Mouse (Mus musculus): ENCODE results near the gene Krt24. TPM values are rescaled to one million over a fixed set of nuclear protein-coding genes. Genes with fewer than 3 reads are reported as not detected.

Krt24 gene
- total and polyA plus RNA-seq, 3 experiments = not detected

DNA sequence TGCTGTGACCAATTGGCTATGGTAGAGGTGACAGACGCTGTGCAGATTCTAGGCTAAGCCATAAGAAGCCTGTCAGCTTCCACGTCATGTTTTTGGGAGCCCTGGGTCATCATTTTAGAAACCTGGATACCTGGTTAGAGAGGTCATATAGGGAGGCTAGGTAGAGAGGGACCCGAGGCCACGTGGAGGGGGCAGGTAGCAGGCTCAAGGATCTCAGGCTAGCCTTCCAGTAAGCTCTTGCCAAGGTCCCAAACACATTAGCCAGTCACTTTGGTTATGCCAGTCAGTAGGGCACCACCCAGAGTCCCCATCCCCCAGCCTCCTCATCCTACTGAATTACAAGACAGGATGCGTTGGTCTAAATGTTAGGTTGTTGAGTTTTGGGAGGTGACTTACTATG, 43.0 kb downstream of the Krt24 start:
- TF ChIP-seq GATA2 (IDR thresholded peaks at IDR 0.05; ENCODE audit: borderline replicate concordance, low read depth, low read length) (no peak), CTCF (IDR thresholded peaks at IDR 0.05; ENCODE audit: low read depth, low read length) (no peak), POLR2AphosphoS5 (IDR thresholded peaks at IDR 0.05; ENCODE audit: insufficient replicate concordance, low read depth, low read length) (no peak), GATA1 (IDR thresholded peaks at IDR 0.05; ENCODE audit: borderline replicate concordance, low read length) (no peak), TAL1 (conservative IDR thresholded peaks at IDR 0.05; ENCODE audit: low read depth, low read length) (no peak)
- ATAC-seq (ENCODE audit: extremely low read depth, insufficient number of reproducible peaks, low FRiP score, poor library complexity, severe bottlenecking) (no peak), DNase-seq (ENCODE audit: low spot score) (no peak)
- H3K9me3 ChIP-seq (replicated peaks) = no peaks in the 10 kb centered on the region
- H3K27me3 ChIP-seq (ENCODE audit: insufficient read depth, low read length) = peaks cover 25% of the 10 kb centered on the region
- peaks cover 3% of the 10 kb centered on the region; the same call in 1 of the 2 replicates for H3K4me1 ChIP-seq (ENCODE audit: insufficient read depth, low read depth, low read length)
- no peak overlapping the region for H3K4me3 ChIP-seq (ENCODE audit: low read depth, low read length)
- no peaks in the 10 kb centered on the region for H3K36me3 ChIP-seq (replicated peaks)

DNA sequence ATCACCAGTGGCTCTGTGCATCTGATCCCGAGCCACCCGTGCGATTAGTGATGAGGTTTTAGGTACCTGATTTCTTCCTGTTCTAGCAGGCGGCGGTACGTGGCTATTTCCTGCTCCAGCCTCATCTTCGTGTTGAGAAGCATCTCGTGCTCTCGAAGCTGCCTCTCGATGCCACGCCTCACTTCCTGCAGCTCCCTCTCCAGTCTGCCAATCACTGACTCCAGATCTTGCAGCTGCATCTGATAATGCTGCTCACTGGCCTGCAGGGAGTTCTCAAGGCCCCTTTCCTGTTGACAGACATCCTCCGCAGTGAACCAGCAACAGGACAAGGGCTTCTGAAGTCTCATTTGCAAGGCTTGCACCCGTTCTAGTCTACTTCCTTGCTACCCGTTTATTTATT, 46.6 kb downstream of the Krt24 start:
- ATAC-seq (ENCODE audit: extremely low read depth, insufficient number of reproducible peaks, low FRiP score, poor library complexity, severe bottlenecking) (no peak), DNase-seq (ENCODE audit: low spot score) (no peak)
- Histone ChIP-seq H3K27me3 (ENCODE audit: insufficient read depth, low read length) (peaks cover 18% of the 10 kb centered on the region), H3K4me1 (ENCODE audit: insufficient read depth, low read depth, low read length) (peaks cover 3% of the 10 kb centered on the region; the same call in 1 of the 2 replicates), H3K36me3 (replicated peaks) (no peaks in the 10 kb centered on the region), H3K4me3 (ENCODE audit: low read depth, low read length) (no peak overlapping the region), H3K9me3 (replicated peaks) (no peaks in the 10 kb centered on the region)
- TF ChIP-seq GATA1 (IDR thresholded peaks at IDR 0.05; ENCODE audit: borderline replicate concordance, low read length) (no peak), CTCF (IDR thresholded peaks at IDR 0.05; ENCODE audit: low read depth, low read length) (no peak), POLR2AphosphoS5 (IDR thresholded peaks at IDR 0.05; ENCODE audit: insufficient replicate concordance, low read depth, low read length) (no peak), GATA2 (IDR thresholded peaks at IDR 0.05; ENCODE audit: borderline replicate concordance, low read depth, low read length) (no peak), TAL1 (conservative IDR thresholded peaks at IDR 0.05; ENCODE audit: low read depth, low read length) (no peak)

DNA sequence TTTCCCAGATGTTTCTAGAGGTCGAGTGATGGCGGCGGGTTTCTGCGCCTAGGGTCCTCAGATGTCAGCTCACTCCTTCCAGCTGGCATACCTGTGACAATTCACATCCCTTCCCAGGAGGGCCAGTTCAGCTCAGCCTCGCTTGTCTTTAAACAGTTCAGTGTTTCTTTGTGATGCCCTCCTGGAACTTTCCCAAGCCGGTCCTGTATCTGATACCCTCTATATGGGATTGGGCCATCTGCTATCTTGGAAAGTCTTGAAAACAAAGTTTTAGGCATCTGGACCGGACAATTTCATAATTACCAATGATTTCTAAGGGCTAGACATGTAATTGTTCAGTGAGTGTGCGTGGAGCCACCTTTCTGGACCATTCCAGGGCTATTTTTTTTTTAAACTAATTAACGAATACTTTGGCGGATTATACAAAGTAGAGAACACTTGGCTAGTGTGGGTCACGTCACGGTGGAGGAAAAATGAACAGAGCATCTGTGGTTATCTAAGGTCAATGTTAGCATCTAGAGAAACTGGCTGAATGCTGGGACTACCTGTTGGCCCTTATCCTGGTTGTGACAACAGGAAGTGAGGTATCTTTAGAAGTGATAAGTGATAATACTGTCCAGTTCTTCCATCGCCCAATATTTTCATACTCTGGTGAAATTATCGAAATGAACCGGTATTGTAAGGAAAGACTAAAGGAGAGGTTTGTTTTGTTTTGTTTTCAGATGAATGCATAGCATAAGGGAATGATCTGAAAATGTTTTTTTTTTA, 53.8 kb downstream of the Krt24 start:
- DNase-seq (ENCODE audit: low spot score) = no peak
- ATAC-seq (ENCODE audit: extremely low read depth, insufficient number of reproducible peaks, low FRiP score, poor library complexity, severe bottlenecking) = no peak

DNA sequence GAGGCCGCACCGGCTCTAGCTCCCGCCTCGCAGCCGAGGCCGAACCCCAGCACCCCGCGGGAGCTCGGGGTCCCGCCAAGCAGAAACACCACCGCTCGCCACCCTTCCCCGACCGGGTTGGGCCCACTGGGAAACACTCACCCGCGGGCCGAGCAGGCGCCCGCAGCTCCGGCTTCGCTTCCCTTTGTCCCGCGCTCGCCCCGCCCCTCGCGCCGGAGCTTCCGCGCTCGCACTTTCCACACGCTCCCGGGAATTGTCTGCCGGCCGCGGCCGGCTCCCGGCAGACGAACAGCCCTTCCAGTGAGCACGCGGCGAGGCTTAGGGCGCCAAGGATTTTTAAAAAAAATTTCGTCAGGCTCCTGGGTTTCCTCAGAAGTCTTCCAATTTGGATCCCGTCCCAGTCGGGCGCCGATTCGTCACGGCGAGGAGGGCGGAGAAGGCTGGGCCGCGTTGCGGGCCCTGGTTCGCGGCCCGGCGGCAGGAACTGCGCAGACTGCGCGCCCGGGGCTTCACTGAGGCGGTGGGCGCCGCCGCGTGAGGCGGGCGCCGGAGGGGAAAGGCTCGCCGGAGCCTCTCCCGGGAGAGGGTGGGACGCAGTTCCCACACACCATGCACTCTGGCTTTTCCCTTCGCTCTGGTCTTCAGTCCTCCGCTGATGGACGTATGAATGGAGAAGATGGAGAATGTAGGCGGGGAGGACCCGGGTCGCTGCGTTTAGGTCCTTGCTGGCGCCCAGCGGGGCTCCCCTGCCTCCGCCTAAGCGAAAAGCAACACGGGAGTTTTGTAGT, 54.6 kb downstream of the Krt24 start, which contains the start of gene Smarce1:
TSS of gene Smarce1 (minus strand) at position 757 of the 788 bp plus-strand sequence.
- H3K4me3 ChIP-seq (ENCODE audit: low read depth, low read length) = peak within 1 kb of the TSS; percentile 87
- DNase-seq (ENCODE audit: low spot score) (peak; percentile 61), ATAC-seq (ENCODE audit: extremely low read depth, insufficient number of reproducible peaks, low FRiP score, poor library complexity, severe bottlenecking) (peak; percentile 26; the same call in 1 of the 2 replicates)
- no peaks in the 10 kb centered on the region for H3K9me3 ChIP-seq (replicated peaks)
- H3K36me3 ChIP-seq (replicated peaks) = peaks cover 25% of the 10 kb centered on the region
- H3K27me3 ChIP-seq (ENCODE audit: insufficient read depth, low read length) = no peaks in the 10 kb centered on the region
- TF ChIP-seq GATA2 (IDR thresholded peaks at IDR 0.05; ENCODE audit: borderline replicate concordance, low read depth, low read length) = no peak
- peaks cover 35% of the 10 kb centered on the region for H3K4me1 ChIP-seq (ENCODE audit: insufficient read depth, low read depth, low read length)

More for the DNA sequence above, 53.8 kb downstream of the Krt24 start:
- peaks cover 32% of the 10 kb centered on the region for H3K4me1 ChIP-seq (ENCODE audit: insufficient read depth, low read depth, low read length)
- H3K27me3 ChIP-seq (ENCODE audit: insufficient read depth, low read length) = no peaks in the 10 kb centered on the region
- no peaks in the 10 kb centered on the region for H3K9me3 ChIP-seq (replicated peaks)
- no peak for TF ChIP-seq CTCF (IDR thresholded peaks at IDR 0.05; ENCODE audit: low read depth, low read length)
- no peak for TF ChIP-seq TAL1 (conservative IDR thresholded peaks at IDR 0.05; ENCODE audit: low read depth, low read length)
- no peak for TF ChIP-seq POLR2AphosphoS5 (IDR thresholded peaks at IDR 0.05; ENCODE audit: insufficient replicate concordance, low read depth, low read length)
- no peak for TF ChIP-seq GATA2 (IDR thresholded peaks at IDR 0.05; ENCODE audit: borderline replicate concordance, low read depth, low read length)
- TF ChIP-seq GATA1 (IDR thresholded peaks at IDR 0.05; ENCODE audit: borderline replicate concordance, low read length) = no peak
- H3K36me3 ChIP-seq (replicated peaks) = peaks cover 17% of the 10 kb centered on the region
- H3K4me3 ChIP-seq (ENCODE audit: low read depth, low read length) = peak overlapping the region; percentile 87

Other genes starting within 250 kb of the Krt24 start
- gene Igfbp4, start 244.0 kb downstream of the Krt24 start, total RNA-seq (2014; fragmentation: Nextera tagmentation) = not detected in 2 replicates
- gene Igfbp4, start 244.0 kb downstream of the Krt24 start, total RNA-seq (2017) = 0.98 and 1.3 TPM in 2 replicates
- gene Igfbp4, start 244.0 kb downstream of the Krt24 start, polyA plus RNA-seq (2012) = 2.2 and 3.6 TPM in 2 replicates
- not detected in 2 replicates for gene Tns4, start 196.0 kb downstream of the Krt24 start, total RNA-seq (2014; fragmentation: Nextera tagmentation)
- gene Tns4, start 196.0 kb downstream of the Krt24 start, total RNA-seq (2017) = 1.4 TPM in 2 replicates
- gene Tns4, start 196.0 kb downstream of the Krt24 start, polyA plus RNA-seq (2012) = 0.02 and 0.22 TPM in 2 replicates
- gene Ccr7, start 130.2 kb downstream of the Krt24 start, total RNA-seq (2014; fragmentation: Nextera tagmentation) = not detected in 2 replicates
- 0.11 TPM in 1 of 2 replicates, not detected in the other for gene Ccr7, start 130.2 kb downstream of the Krt24 start, total RNA-seq (2017)
- gene Ccr7, start 130.2 kb downstream of the Krt24 start, polyA plus RNA-seq (2012) = not detected in 2 replicates
- 168 and 175 TPM in 2 replicates for gene Smarce1, start 54.2 kb downstream of the Krt24 start, total RNA-seq (2014; fragmentation: Nextera tagmentation)
- gene Smarce1, start 54.2 kb downstream of the Krt24 start, total RNA-seq (2017) = 144 and 160 TPM in 2 replicates
- gene Smarce1, start 54.2 kb downstream of the Krt24 start, polyA plus RNA-seq (2012) = 373 and 391 TPM in 2 replicates
- gene Krt222, start 41.2 kb downstream of the Krt24 start, total RNA-seq (2014; fragmentation: Nextera tagmentation) = not detected in 2 replicates
- 0.05 and 0.17 TPM in 2 replicates for gene Krt222, start 41.2 kb downstream of the Krt24 start, total RNA-seq (2017)
- gene Krt222, start 41.2 kb downstream of the Krt24 start, polyA plus RNA-seq (2012) = not detected in 2 replicates
- gene Krt25, start 37.7 kb upstream of the Krt24 start, total RNA-seq (2014; fragmentation: Nextera tagmentation) = not detected in 2 replicates
- gene Krt25, start 37.7 kb upstream of the Krt24 start, total RNA-seq (2017) = not detected in 2 replicates
- gene Krt25, start 37.7 kb upstream of the Krt24 start, polyA plus RNA-seq (2012) = not detected in 2 replicates
- not detected in 2 replicates for gene Krt26, start 52.7 kb upstream of the Krt24 start, total RNA-seq (2014; fragmentation: Nextera tagmentation)
- gene Krt26, start 52.7 kb upstream of the Krt24 start, total RNA-seq (2017) = 0.06 and 0.11 TPM in 2 replicates
- not detected in 2 replicates for gene Krt26, start 52.7 kb upstream of the Krt24 start, polyA plus RNA-seq (2012)
- gene Krt27, start 65.8 kb upstream of the Krt24 start, total RNA-seq (2014; fragmentation: Nextera tagmentation) = not detected in 2 replicates
- gene Krt27, start 65.8 kb upstream of the Krt24 start, total RNA-seq (2017) = not detected in 2 replicates
- not detected in 2 replicates for gene Krt27, start 65.8 kb upstream of the Krt24 start, polyA plus RNA-seq (2012)
- not detected in 2 replicates for gene Krt28, start 89.6 kb upstream of the Krt24 start, total RNA-seq (2014; fragmentation: Nextera tagmentation)
- gene Krt28, start 89.6 kb upstream of the Krt24 start, total RNA-seq (2017) = 0.11 TPM in 1 of 2 replicates, not detected in the other
- not detected in 2 replicates for gene Krt28, start 89.6 kb upstream of the Krt24 start, polyA plus RNA-seq (2012)
- gene Krt10, start 104.1 kb upstream of the Krt24 start, total RNA-seq (2014; fragmentation: Nextera tagmentation) = 5.6 and 8.6 TPM in 2 replicates
- gene Krt10, start 104.1 kb upstream of the Krt24 start, total RNA-seq (2017) = 1.7 and 2.0 TPM in 2 replicates
- 8.5 and 12.5 TPM in 2 replicates for gene Krt10, start 104.1 kb upstream of the Krt24 start, polyA plus RNA-seq (2012)
- gene Krt12, start 137.0 kb upstream of the Krt24 start, total RNA-seq (2014; fragmentation: Nextera tagmentation) = not detected in 2 replicates
- gene Krt12, start 137.0 kb upstream of the Krt24 start, total RNA-seq (2017) = 0.06 TPM in 1 of 2 replicates, not detected in the other
- gene Krt12, start 137.0 kb upstream of the Krt24 start, polyA plus RNA-seq (2012) = not detected in 2 replicates
- gene Krt20, start 152.9 kb upstream of the Krt24 start, total RNA-seq (2014; fragmentation: Nextera tagmentation) = not detected in 2 replicates
- gene Krt20, start 152.9 kb upstream of the Krt24 start, total RNA-seq (2017) = not detected in 2 replicates
- gene Krt20, start 152.9 kb upstream of the Krt24 start, polyA plus RNA-seq (2012) = not detected in 2 replicates
- not detected in 2 replicates for gene Krt23, start 207.9 kb upstream of the Krt24 start, total RNA-seq (2014; fragmentation: Nextera tagmentation)
- not detected in 2 replicates for gene Krt23, start 207.9 kb upstream of the Krt24 start, total RNA-seq (2017)
- not detected in 2 replicates for gene Krt23, start 207.9 kb upstream of the Krt24 start, polyA plus RNA-seq (2012)
- gene Krt39, start 236.1 kb upstream of the Krt24 start, total RNA-seq (2014; fragmentation: Nextera tagmentation) = not detected in 2 replicates
- 0.05 TPM in 1 of 2 replicates, not detected in the other for gene Krt39, start 236.1 kb upstream of the Krt24 start, total RNA-seq (2017)
- not detected in 2 replicates for gene Krt39, start 236.1 kb upstream of the Krt24 start, polyA plus RNA-seq (2012)

Measured in G1E (cell line).